21 mouse cellular contexts compared by ENCODE assay signal in genomic region chr11:5280932-5281331, GRCm38 (mm10). TPM values are rescaled to one million over a fixed set of nuclear protein-coding genes. Genes with fewer than 3 reads are reported as not detected.
DNase-seq lines count a peak whose midpoint lies in the region; ATAC-seq and TF ChIP-seq lines count a peak whose summit lies in the region.
"Had no signal": no experiment of that assay in that cellular context is flagged by ENCODE, and none has a peak within 500 bp of the region (broad histone marks: within the 10 kb centered on the region; RNA-seq: fewer than 3 reads in every experiment).

No protein-coding gene starts in this region.

- no peak overlapping the region for H3K9ac ChIP-seq in forebrain, embryonic 15.5 days (replicated peaks)
- H3K9ac ChIP-seq in forebrain, embryonic 12.5 days, result no peak overlapping the region
- no peak overlapping the region for H3K9ac ChIP-seq in hindbrain, embryonic 15.5 days
- H3K9ac ChIP-seq in midbrain, postnatal 0 days (replicated peaks; ENCODE audit: low read length, poor library complexity, severe bottlenecking), result no peak overlapping the region
- no peak overlapping the region for H3K9ac ChIP-seq in midbrain, embryonic 16.5 days (ENCODE audit: low read depth, low read length)
- H3K9ac ChIP-seq: embryonic facial prominence, embryonic 13.5 days; intestine, embryonic 15.5 days; limb, embryonic 15.5 days; liver, embryonic 15.5 days had no signal

- ATAC-seq in forebrain, embryonic 15.5 days (replicated peaks), result peak; percentile 43; the same call in 1 of the 2 replicates
- no peak for ATAC-seq in forebrain, embryonic 12.5 days (ENCODE audit: low FRiP score)
- peak; percentile 63 for ATAC-seq in hindbrain, embryonic 15.5 days (ENCODE audit: low FRiP score, low read depth)
- ATAC-seq in midbrain, postnatal 0 days (ENCODE audit: low FRiP score), result no peak
- no peak; the same call in 1 of the 2 replicates for ATAC-seq in midbrain, embryonic 16.5 days
- ATAC-seq: intestine, embryonic 15.5 days had no signal

- TF ChIP-seq CTCF in midbrain, postnatal 0 days (IDR thresholded peaks at IDR 0.05), result no peak

- no peak for DNase-seq in hindbrain, embryonic 10.5 days (ENCODE audit: low spot score)
- DNase-seq in midbrain, postnatal 0 days (ENCODE audit: low spot score), result peak; percentile 37
- no peak for DNase-seq in lung, postnatal 14 days
- DNase-seq: adrenal gland, postnatal 36 days; B cell, adult 2 months; cerebellum, adult 8-10 months; heart, adult 18-20 months; heart, postnatal 36 days; kidney, adult 9 months; kidney, postnatal 25 days; right cerebral cortex, postnatal 4 days; thymus, adult 2 months had no signal

- no peak overlapping the region for H3K4me2 ChIP-seq in forebrain, embryonic 15.5 days (replicated peaks)
- H3K4me2 ChIP-seq in forebrain, embryonic 12.5 days, result no peak overlapping the region
- no peak overlapping the region for H3K4me2 ChIP-seq in hindbrain, embryonic 15.5 days
- H3K4me2 ChIP-seq in midbrain, postnatal 0 days (ENCODE audit: low read depth, low read length, poor library complexity, severe bottlenecking), result no peak overlapping the region
- no peak overlapping the region for H3K4me2 ChIP-seq in midbrain, embryonic 16.5 days (ENCODE audit: low read length)
- H3K4me2 ChIP-seq: embryonic facial prominence, embryonic 13.5 days; intestine, embryonic 15.5 days; limb, embryonic 15.5 days; liver, embryonic 15.5 days; midbrain, embryonic 11.5 days had no signal

- H3K4me3 ChIP-seq in forebrain, embryonic 15.5 days, result no peak overlapping the region
- no peak overlapping the region for H3K4me3 ChIP-seq in forebrain, embryonic 12.5 days (replicated peaks)
- no peak overlapping the region for H3K4me3 ChIP-seq in hindbrain, embryonic 15.5 days
- H3K4me3 ChIP-seq in hindbrain, embryonic 10.5 days, result no peak overlapping the region
- H3K4me3 ChIP-seq in midbrain, postnatal 0 days (ENCODE audit: low read depth, low read length), result no peak overlapping the region
- H3K4me3 ChIP-seq in midbrain, embryonic 16.5 days (ENCODE audit: low read depth, low read length), result no peak overlapping the region
- H3K4me3 ChIP-seq: embryonic facial prominence, embryonic 13.5 days; intestine, embryonic 15.5 days; limb, embryonic 15.5 days; liver, embryonic 15.5 days had no signal

- H3K27ac ChIP-seq in forebrain, embryonic 15.5 days (replicated peaks), result no peak overlapping the region
- H3K27ac ChIP-seq in forebrain, embryonic 12.5 days, result no peak overlapping the region
- no peak overlapping the region for H3K27ac ChIP-seq in hindbrain, embryonic 15.5 days (replicated peaks)
- no peak overlapping the region for H3K27ac ChIP-seq in hindbrain, embryonic 10.5 days
- H3K27ac ChIP-seq in midbrain, postnatal 0 days (ENCODE audit: low read depth, low read length), result no peak overlapping the region
- no peak overlapping the region for H3K27ac ChIP-seq in midbrain, embryonic 16.5 days (ENCODE audit: low read length)
- H3K27ac ChIP-seq: embryonic facial prominence, embryonic 13.5 days; intestine, embryonic 15.5 days; limb, embryonic 15.5 days; liver, embryonic 15.5 days had no signal

- peaks cover 6% of the 10 kb centered on the region for H3K36me3 ChIP-seq in forebrain, embryonic 15.5 days
- H3K36me3 ChIP-seq in forebrain, embryonic 12.5 days (replicated peaks), result peaks cover 52% of the 10 kb centered on the region
- H3K36me3 ChIP-seq in hindbrain, embryonic 15.5 days, result 0 out of 2 replicates have a peak, but pooled peaks cover 4% of the 10 kb centered on the region
- H3K36me3 ChIP-seq in hindbrain, embryonic 10.5 days, result peaks cover 68% of the 10 kb centered on the region
- H3K36me3 ChIP-seq in midbrain, postnatal 0 days (ENCODE audit: insufficient read depth, low read length), result peaks cover 29% of the 10 kb centered on the region
- H3K36me3 ChIP-seq in midbrain, embryonic 16.5 days (ENCODE audit: control insufficient read depth, insufficient read depth, low read length), result peaks cover 5% of the 10 kb centered on the region; the same call in 1 of the 2 replicates

- H3K4me1 ChIP-seq in forebrain, embryonic 15.5 days, result no peaks in the 10 kb centered on the region
- H3K4me1 ChIP-seq in forebrain, embryonic 12.5 days, result 0 out of 2 replicates have a peak, but pooled peaks cover 2% of the 10 kb centered on the region
- H3K4me1 ChIP-seq in hindbrain, embryonic 15.5 days (replicated peaks), result 0 out of 2 replicates have a peak, but pooled peaks cover 3% of the 10 kb centered on the region
- 0 out of 2 replicates have a peak, but pooled peaks cover 11% of the 10 kb centered on the region for H3K4me1 ChIP-seq in hindbrain, embryonic 10.5 days (replicated peaks)
- H3K4me1 ChIP-seq in midbrain, postnatal 0 days (ENCODE audit: insufficient read depth, low read length), result no peaks in the 10 kb centered on the region
- H3K4me1 ChIP-seq in midbrain, embryonic 16.5 days (ENCODE audit: control insufficient read depth, insufficient read depth, low read length), result no peaks in the 10 kb centered on the region
- H3K4me1 ChIP-seq: intestine, embryonic 15.5 days; limb, embryonic 15.5 days; liver, embryonic 15.5 days had no signal

- no peaks in the 10 kb centered on the region for H3K27me3 ChIP-seq in forebrain, embryonic 15.5 days
- H3K27me3 ChIP-seq in forebrain, embryonic 12.5 days, result no peaks in the 10 kb centered on the region
- no peaks in the 10 kb centered on the region for H3K27me3 ChIP-seq in hindbrain, embryonic 15.5 days
- H3K27me3 ChIP-seq in hindbrain, embryonic 10.5 days (ENCODE audit: insufficient read depth, poor library complexity, severe bottlenecking), result no peaks in the 10 kb centered on the region
- H3K27me3 ChIP-seq in midbrain, postnatal 0 days (ENCODE audit: insufficient read depth, low read length), result no peaks in the 10 kb centered on the region
- H3K27me3 ChIP-seq in midbrain, embryonic 16.5 days (ENCODE audit: control insufficient read depth, insufficient read depth, low read depth, low read length), result no peaks in the 10 kb centered on the region
- H3K27me3 ChIP-seq: embryonic facial prominence, embryonic 13.5 days; intestine, embryonic 15.5 days; limb, embryonic 15.5 days; liver, embryonic 15.5 days had no signal

- WGBS in forebrain, embryonic 15.5 days, result 83% methylated on average over 7 of the region's 7 CpGs
- WGBS in forebrain, embryonic 12.5 days, result 94% methylated on average over 7 of the region's 7 CpGs
- 66% methylated on average over 7 of the region's 7 CpGs for WGBS in hindbrain, embryonic 15.5 days
- 90% methylated on average over 7 of the region's 7 CpGs for WGBS in hindbrain, embryonic 10.5 days
- 84% methylated on average over 7 of the region's 7 CpGs for WGBS in midbrain, postnatal 0 days
- WGBS in midbrain, embryonic 16.5 days, result 91% methylated on average over 7 of the region's 7 CpGs

- no peaks in the 10 kb centered on the region for H3K9me3 ChIP-seq in forebrain, embryonic 15.5 days
- H3K9me3 ChIP-seq in forebrain, embryonic 12.5 days, result no peaks in the 10 kb centered on the region
- no peaks in the 10 kb centered on the region for H3K9me3 ChIP-seq in hindbrain, embryonic 15.5 days
- H3K9me3 ChIP-seq in hindbrain, embryonic 10.5 days, result no peaks in the 10 kb centered on the region
- H3K9me3 ChIP-seq in midbrain, postnatal 0 days (ENCODE audit: low read length), result no peaks in the 10 kb centered on the region
- H3K9me3 ChIP-seq in midbrain, embryonic 16.5 days (replicated peaks; ENCODE audit: control insufficient read depth, low read length, poor library complexity, severe bottlenecking), result no peaks in the 10 kb centered on the region
- H3K9me3 ChIP-seq: embryonic facial prominence, embryonic 13.5 days; intestine, embryonic 15.5 days; limb, embryonic 15.5 days; liver, embryonic 15.5 days had no signal

RNA-seq across cellular contexts. Expression of gene Kremen1, which starts 19.6 kb away (rescaled TPM):
- 5.4 and 6.5 TPM in 2 replicates for polyA plus RNA-seq in forebrain, embryonic 15.5 days (2015; fragmentation: Nextera tagmentation; extraction: Ambion mirVana)
- 11.9 and 12.0 TPM in 2 replicates for polyA plus RNA-seq in forebrain, embryonic 12.5 days (2016; fragmentation: Nextera tagmentation; extraction: Ambion mirVana)
- polyA plus RNA-seq in hindbrain, embryonic 15.5 days (2015; fragmentation: Nextera tagmentation; extraction: Ambion mirVana), result 5.6 and 6.1 TPM in 2 replicates
- 12.1 and 12.8 TPM in 2 replicates for polyA plus RNA-seq in hindbrain, embryonic 10.5 days (2016; fragmentation: Nextera tagmentation; extraction: Ambion mirVana)
- total RNA-seq in midbrain, postnatal 0 days (2014; rRNA removed), result 8.5 and 11.2 TPM in 2 replicates
- polyA plus RNA-seq in midbrain, postnatal 0 days (2015; fragmentation: Nextera tagmentation; extraction: Ambion mirVana), result 2.3 and 2.5 TPM in 2 replicates
- polyA plus RNA-seq in midbrain, embryonic 16.5 days (2015; fragmentation: Nextera tagmentation; extraction: Ambion mirVana), result 4.0 and 4.8 TPM in 2 replicates

Comparison
In these comparisons a context has a peak if more than half of its experiments do, and no peak if none do; other contexts are left out.
1. ATAC-seq: peak in forebrain, embryonic 15.5 days (single experiment) and hindbrain, embryonic 15.5 days (single experiment); none in forebrain, embryonic 12.5 days (single experiment), midbrain, postnatal 0 days (single experiment) and midbrain, embryonic 16.5 days (single experiment).